Mouse (Mus musculus) midbrain, embryonic 16.5 days (tissue): ENCODE results near the gene Stat5b. TPM values are rescaled to one million over a fixed set of nuclear protein-coding genes. Genes with fewer than 3 reads are reported as not detected.

Source experiments
- ATAC-seq: fragments of 200-750 bp; cut with Nextera tagmentation; 2 replicates; pipeline ENCODE4 v1.8.0; 2017; ENCODE audit warnings: moderate TSS enrichment
- H3K27ac ChIP-seq: fragments of 300-500 bp; sonication (generic); 2 replicates; pipeline ENCODE4 v1.5.1; 2014; ENCODE audit warnings: mild to moderate bottlenecking, low read length, mixed read lengths
- H3K27me3 ChIP-seq: fragments of 300-500 bp; sonication (generic); 2 replicates; pipeline ENCODE4 v1.6.1; 2014; ENCODE audit warnings: low read depth, low read length, mixed read lengths; ENCODE audit not compliant: control insufficient read depth, insufficient read depth
- H3K36me3 ChIP-seq: fragments of 300-500 bp; sonication (generic); 2 replicates; pipeline ENCODE4 v1.6.1; 2014; ENCODE audit warnings: mild to moderate bottlenecking, low read length, moderate library complexity, mixed read lengths; ENCODE audit not compliant: control insufficient read depth, insufficient read depth
- H3K4me1 ChIP-seq: fragments of 300-500 bp; sonication (generic); 2 replicates; pipeline ENCODE4 v1.6.1; 2014; ENCODE audit warnings: mild to moderate bottlenecking, low read length, mixed read lengths; ENCODE audit not compliant: control insufficient read depth, insufficient read depth
- H3K4me2 ChIP-seq: fragments of 300-500 bp; sonication (generic); 2 replicates; pipeline ENCODE4 v1.6.1; 2014; ENCODE audit warnings: mild to moderate bottlenecking, low read length, mixed read lengths
- H3K4me3 ChIP-seq: fragments of 300-500 bp; sonication (generic); 2 replicates; pipeline ENCODE4 v1.5.1; 2014; ENCODE audit warnings: low read depth, mild to moderate bottlenecking, low read length, moderate library complexity, mixed read lengths
- H3K9ac ChIP-seq: fragments of 300-500 bp; sonication (generic); 2 replicates; pipeline ENCODE4 v1.6.1; 2014; ENCODE audit warnings: low read depth, low read length, mixed read lengths
- H3K9me3 ChIP-seq: fragments of 300-500 bp; sonication (generic); replicated peaks from 2 replicates; pipeline ENCODE4 v1.6.1; 2014; ENCODE audit warnings: mild to moderate bottlenecking, low read length, mixed read lengths; ENCODE audit not compliant: control insufficient read depth, poor library complexity, severe bottlenecking
- WGBS: fragments of 180-500 bp; shearing (Covaris S2); extraction: QIAGEN DNeasy Blood & Tissue Kit; methylation state at CpG from one replicate; pipeline ENCODE4 v1.1.7; 2014; 5-methylcytosine and 5-hydroxymethylcytosine counted together
- polyA plus RNA-seq: library from polyadenylated mRNA; unstranded; fragments of >200 nt; fragmentation: Nextera tagmentation; extraction: Ambion mirVana; gene quantifications from 2 replicates; pipeline ENCODE4 v1.2.1, GENCODE M21; 2015

The Stat5b gene
- polyA plus RNA-seq, 1 experiment from 2014 or later: 17.5 TPM

- H3K27ac ChIP-seq: no peak overlapping the region
- WGBS: 74% methylated on average over 8 of the region's 8 CpGs
These were observed 26.8 kb downstream of the Stat5b start for GRCm38 (mm10) chr11:100823543-100824313.

GRCm38 (mm10) chr11:100822365-100822764, 28.2 kb downstream of the Stat5b start:
- Histone ChIP-seq H3K27me3 (no peaks in the 10 kb centered on the region), H3K9ac (no peak overlapping the region), H3K4me3 (no peak overlapping the region), H3K4me2 (no peak overlapping the region), H3K9me3 (no peaks in the 10 kb centered on the region), H3K4me1 (no peaks in the 10 kb centered on the region), H3K36me3 (no peaks in the 10 kb centered on the region), H3K27ac (no peak overlapping the region)
- WGBS: 87% methylated on average over 12 of the region's 12 CpGs
- no peak for ATAC-seq

More at GRCm38 (mm10) chr11:100823543-100824313, 26.8 kb downstream of the Stat5b start:
- Histone ChIP-seq H3K4me3 (no peak overlapping the region), H3K4me2 (no peak overlapping the region), H3K4me1 (peaks cover 11% of the 10 kb centered on the region), H3K36me3 (no peaks in the 10 kb centered on the region), H3K9ac (no peak overlapping the region), H3K27me3 (no peaks in the 10 kb centered on the region), H3K9me3 (no peaks in the 10 kb centered on the region)
- no peak for ATAC-seq

DNA sequence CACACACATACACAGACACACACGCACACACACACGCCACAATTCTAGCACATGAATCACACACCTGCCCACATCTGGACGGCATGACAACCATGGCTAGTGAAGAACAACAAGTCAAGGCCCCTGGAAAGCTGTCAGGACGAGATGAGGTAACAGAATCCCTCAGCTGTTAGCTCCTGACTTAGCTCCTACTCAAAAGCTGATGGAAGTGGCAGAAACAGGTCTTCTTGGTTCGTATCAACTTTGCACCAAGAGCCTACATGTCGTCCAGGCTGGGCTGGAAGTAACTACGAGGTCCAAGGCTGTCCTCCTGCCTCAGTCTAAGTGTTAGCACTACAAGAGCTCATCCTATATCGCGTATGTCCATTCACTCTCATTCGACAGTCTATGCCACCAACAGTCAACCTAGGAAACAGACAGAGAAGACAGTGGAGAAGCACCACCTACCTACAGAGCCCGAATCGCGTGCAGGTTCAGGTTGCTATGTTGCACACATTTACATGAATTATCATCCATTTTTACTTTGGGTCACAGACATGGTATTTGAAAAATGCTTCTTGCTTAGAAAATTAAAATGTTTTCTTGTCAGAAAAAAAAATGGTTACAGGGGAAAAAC, 28.8 kb downstream of the Stat5b start:
- no peak for ATAC-seq
- whole genome bisulfite sequencing: 90% methylated on average over 13 of the region's 13 CpGs
- H3K36me3 ChIP-seq: no peaks in the 10 kb centered on the region

GRCm38 (mm10) chr11:100820047-100820446, 30.5 kb downstream of the Stat5b start:
- Histone ChIP-seq H3K36me3 (no peaks in the 10 kb centered on the region), H3K9ac (no peak overlapping the region), H3K4me1 (peaks cover 2% of the 10 kb centered on the region; the same call in 1 of the 2 replicates), H3K4me2 (no peak overlapping the region), H3K27me3 (no peaks in the 10 kb centered on the region), H3K27ac (no peak overlapping the region), H3K9me3 (no peaks in the 10 kb centered on the region), H3K4me3 (no peak overlapping the region)
- ATAC-seq: no peak
- 81% methylated on average over 8 of the region's 8 CpGs for WGBS

More for the DNA sequence above, 28.8 kb downstream of the Stat5b start:
- H3K4me1 ChIP-seq: peaks cover 2% of the 10 kb centered on the region; the same call in 1 of the 2 replicates
- no peak overlapping the region for H3K9ac ChIP-seq
- no peaks in the 10 kb centered on the region for H3K27me3 ChIP-seq
- H3K4me3 ChIP-seq: no peak overlapping the region
- no peak overlapping the region for H3K4me2 ChIP-seq
- H3K9me3 ChIP-seq: no peaks in the 10 kb centered on the region
- H3K27ac ChIP-seq: no peak overlapping the region

GRCm38 (mm10) chr11:100819626-100820025, 30.9 kb downstream of the Stat5b start:
- ATAC-seq: no peak
- H3K4me3 ChIP-seq: no peak overlapping the region
- 93% methylated on average over 16 of the region's 16 CpGs for WGBS
- H3K36me3 ChIP-seq: no peaks in the 10 kb centered on the region
- no peak overlapping the region for H3K9ac ChIP-seq
- H3K4me1 ChIP-seq: peaks cover 2% of the 10 kb centered on the region; the same call in 1 of the 2 replicates
- no peaks in the 10 kb centered on the region for H3K27me3 ChIP-seq
- H3K4me2 ChIP-seq: no peak overlapping the region
- H3K27ac ChIP-seq: no peak overlapping the region
- H3K9me3 ChIP-seq: no peaks in the 10 kb centered on the region

- H3K4me3 ChIP-seq: no peak overlapping the region
- peaks cover 2% of the 10 kb centered on the region; the same call in 1 of the 2 replicates for H3K4me1 ChIP-seq
- no peaks in the 10 kb centered on the region for H3K9me3 ChIP-seq
- no peak for ATAC-seq
- no peak overlapping the region for H3K9ac ChIP-seq
- no peak overlapping the region for H3K4me2 ChIP-seq
- no peak overlapping the region for H3K27ac ChIP-seq
- WGBS: 86% methylated on average over 8 of the region's 8 CpGs
- H3K27me3 ChIP-seq: no peaks in the 10 kb centered on the region
- no peaks in the 10 kb centered on the region for H3K36me3 ChIP-seq
These were observed 31.5 kb downstream of the Stat5b start for GRCm38 (mm10) chr11:100819048-100819447.

- Histone ChIP-seq H3K4me3 (no peak overlapping the region), H3K27me3 (no peaks in the 10 kb centered on the region), H3K9ac (no peak overlapping the region), H3K4me2 (no peak overlapping the region), H3K36me3 (no peaks in the 10 kb centered on the region), H3K9me3 (no peaks in the 10 kb centered on the region), H3K4me1 (peaks cover 2% of the 10 kb centered on the region; the same call in 1 of the 2 replicates), H3K27ac (no peak overlapping the region)
- 93% methylated on average over 15 of the region's 15 CpGs for WGBS
- no peak for ATAC-seq
These were observed 32.0 kb downstream of the Stat5b start for GRCm38 (mm10) chr11:100818359-100819012.

GRCm38 (mm10) chr11:100817311-100817710, 33.2 kb downstream of the Stat5b start:
- H3K4me2 ChIP-seq: no peak overlapping the region
- H3K9me3 ChIP-seq: no peaks in the 10 kb centered on the region; the same call in 1 of the 2 replicates
- ATAC-seq: no peak
- H3K9ac ChIP-seq: no peak overlapping the region
- 82% methylated on average over 9 of the region's 9 CpGs for WGBS
- peaks cover 2% of the 10 kb centered on the region; the same call in 1 of the 2 replicates for H3K4me1 ChIP-seq
- H3K4me3 ChIP-seq: no peak overlapping the region
- H3K36me3 ChIP-seq: no peaks in the 10 kb centered on the region
- H3K27me3 ChIP-seq: no peaks in the 10 kb centered on the region
- H3K27ac ChIP-seq: no peak overlapping the region
